Mouse (Mus musculus) midbrain, embryonic 12.5 days (tissue): Measurements from ENCODE around the gene D17Wsu92e. TPM values are rescaled to one million over a fixed set of nuclear protein-coding genes. Genes with fewer than 3 reads are reported as not detected.

Experiments
- ATAC-seq: fragments of 200-750 bp; cut with Nextera tagmentation; 2 replicates; pipeline ENCODE4 v1.8.0; 2017; ENCODE audit warnings: low read depth, moderate TSS enrichment, moderate library complexity; ENCODE audit not compliant: low FRiP score
- H3K27ac ChIP-seq: fragments of 300-500 bp; sonication (generic); replicated peaks from 2 replicates; pipeline ENCODE4 v1.5.1; 2016; ENCODE audit warnings: mild to moderate bottlenecking
- H3K27me3 ChIP-seq: fragments of 300-500 bp; sonication (generic); 2 replicates; pipeline ENCODE4 v1.6.1; 2016; ENCODE audit warnings: mild to moderate bottlenecking
- H3K36me3 ChIP-seq: fragments of 300-500 bp; sonication (generic); 2 replicates; pipeline ENCODE4 v1.6.1; 2016
- H3K4me1 ChIP-seq: fragments of 300-500 bp; sonication (generic); 2 replicates; pipeline ENCODE4 v1.6.1; 2016
- H3K4me2 ChIP-seq: fragments of 300-500 bp; sonication (generic); replicated peaks from 2 replicates; pipeline ENCODE4 v1.6.1; 2016; ENCODE audit warnings: mild to moderate bottlenecking, moderate library complexity
- H3K4me3 ChIP-seq: fragments of 300-500 bp; sonication (generic); 2 replicates; pipeline ENCODE4 v1.5.1; 2016; ENCODE audit warnings: mild to moderate bottlenecking
- H3K9ac ChIP-seq: fragments of 300-500 bp; sonication (generic); replicated peaks from 2 replicates; pipeline ENCODE4 v1.6.1; 2016; ENCODE audit warnings: mild to moderate bottlenecking, moderate library complexity
- H3K9me3 ChIP-seq: fragments of 300-500 bp; sonication (generic); 2 replicates; pipeline ENCODE4 v1.6.1; 2016; ENCODE audit warnings: mild to moderate bottlenecking
- WGBS: fragments of 180-500 bp; shearing (Covaris S2); methylation state at CpG from one replicate; pipeline ENCODE4 v1.1.7; 2016; 5-methylcytosine and 5-hydroxymethylcytosine counted together
- polyA plus RNA-seq: library from polyadenylated mRNA; unstranded; fragments of >200 nt; fragmentation: Nextera tagmentation; extraction: Ambion mirVana; gene quantifications from 2 replicates; pipeline ENCODE4 v1.2.1, GENCODE M21; 2016

Gene D17Wsu92e
- polyA plus RNA-seq, 1 experiment from 2014 or later, result 12.4 TPM

DNA sequence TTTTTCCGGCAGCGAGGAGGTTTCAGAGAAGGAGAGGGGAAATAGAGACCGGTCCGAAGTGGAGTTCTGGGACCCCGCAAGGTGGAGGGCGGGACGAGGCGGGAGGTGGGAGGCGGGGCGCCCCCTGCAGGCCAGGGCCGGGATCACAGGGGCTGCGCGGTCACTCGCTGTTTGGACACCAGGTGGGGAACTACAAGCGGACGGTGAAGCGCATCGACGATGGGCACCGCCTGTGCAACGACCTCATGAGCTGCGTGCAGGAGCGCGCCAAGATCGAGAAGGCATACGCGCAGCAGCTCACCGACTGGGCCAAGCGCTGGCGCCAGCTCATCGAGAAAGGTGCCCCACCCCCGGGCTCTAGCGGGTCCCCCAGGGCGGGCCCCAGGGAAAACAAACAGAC, 117.9 kb downstream of the D17Wsu92e start:
- Histone ChIP-seq H3K4me3 (peak overlapping the region; percentile 32), H3K9me3 (peaks cover 4% of the 10 kb centered on the region; the same call in 1 of the 2 replicates), H3K36me3 (no peaks in the 10 kb centered on the region), H3K27ac (no peak overlapping the region), H3K27me3 (peaks cover 34% of the 10 kb centered on the region), H3K9ac (no peak overlapping the region; the same call in 1 of the 2 replicates), H3K4me1 (peaks cover 6% of the 10 kb centered on the region; the same call in 1 of the 2 replicates), H3K4me2 (peak overlapping the region; percentile 55)
- under 1% methylated on average over 33 of the region's 34 CpGs for WGBS
- ATAC-seq, result no peak

DNA sequence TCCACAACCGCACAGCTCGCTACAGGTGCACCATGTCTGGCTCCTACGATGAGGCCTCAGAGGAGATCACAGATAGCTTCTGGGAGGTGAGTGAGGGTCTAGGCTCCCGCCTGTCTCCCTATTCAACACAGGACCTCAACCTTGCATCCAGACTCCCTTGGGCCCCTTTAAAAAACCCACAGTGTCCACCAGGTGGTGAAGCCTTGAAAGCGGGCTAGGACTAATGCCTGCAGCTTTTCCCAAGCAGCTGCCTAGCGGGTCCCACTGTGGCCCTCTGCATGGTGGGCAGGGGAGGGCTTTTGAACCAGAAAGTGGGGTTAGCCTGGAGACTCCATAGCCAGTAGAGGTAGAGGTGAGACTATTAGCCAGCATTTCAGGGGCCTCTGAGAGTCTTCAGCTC, 118.6 kb downstream of the D17Wsu92e start:
- Histone ChIP-seq H3K4me1 (peaks cover 6% of the 10 kb centered on the region; the same call in 1 of the 2 replicates), H3K36me3 (no peaks in the 10 kb centered on the region), H3K27me3 (peaks cover 27% of the 10 kb centered on the region), H3K4me3 (no peak overlapping the region), H3K9ac (no peak overlapping the region), H3K4me2 (no peak overlapping the region), H3K27ac (no peak overlapping the region), H3K9me3 (peaks cover 4% of the 10 kb centered on the region; the same call in 1 of the 2 replicates)
- no peak for ATAC-seq
- 69% methylated on average over 6 of the region's 6 CpGs for WGBS

Other genes with a start within 250 kb of the D17Wsu92e start
- 189 and 196 TPM in 2 replicates for gene Nudt3, start 197.2 kb downstream of the D17Wsu92e start, polyA plus RNA-seq
- gene RPS10-NUDT3, start 185.4 kb downstream of the D17Wsu92e start, polyA plus RNA-seq, result not detected in 2 replicates
- gene Rps10, start 184.0 kb downstream of the D17Wsu92e start, polyA plus RNA-seq, result 694 and 702 TPM in 2 replicates
- gene Pacsin1, start 165.1 kb downstream of the D17Wsu92e start, polyA plus RNA-seq, result 6.3 and 6.7 TPM in 2 replicates
- 0.39 and 0.40 TPM in 2 replicates for gene Spdef, start 91.7 kb downstream of the D17Wsu92e start, polyA plus RNA-seq
- gene Snrpc, start 17.5 kb upstream of the D17Wsu92e start, polyA plus RNA-seq, result 350 and 358 TPM in 2 replicates
- gene Uhrf1bp1, start 35.8 kb upstream of the D17Wsu92e start, polyA plus RNA-seq, result 8.3 and 9.2 TPM in 2 replicates
- 60.7 and 64.8 TPM in 2 replicates for gene Anks1, start 88.7 kb upstream of the D17Wsu92e start, polyA plus RNA-seq
- 95.7 TPM in 2 replicates for gene Taf11, start 89.2 kb upstream of the D17Wsu92e start, polyA plus RNA-seq